Mouse (Mus musculus): ENCODE results near the gene Il17rd.
A peak's percentile ranks its signal among the peaks of the same experiment; 100 is the strongest.

Gene Il17rd

GRCm38 (mm10) chr14:27094247-27094646, 55.5 kb downstream of the Il17rd start:
- no peak for DNase-seq (ENCODE audit: low spot score)

- no peak for DNase-seq (ENCODE audit: low spot score)
Observed at GRCm38 (mm10) chr14:27096133-27096532, 57.4 kb downstream of the Il17rd start.

- peak; percentile 69 for DNase-seq (ENCODE audit: low spot score)
Observed at GRCm38 (mm10) chr14:27096779-27097178, 58.0 kb downstream of the Il17rd start.

- no peak for DNase-seq (ENCODE audit: low spot score)
Observed at GRCm38 (mm10) chr14:27101735-27102134, 63.0 kb downstream of the Il17rd start.

GRCm38 (mm10) chr14:27102720-27103119, 64.0 kb downstream of the Il17rd start:
- no peak for DNase-seq (ENCODE audit: low spot score)

GRCm38 (mm10) chr14:27105731-27106457, 67.2 kb downstream of the Il17rd start:
- DNase-seq (ENCODE audit: low spot score), result no peak

GRCm38 (mm10) chr14:27108748-27109504, 70.2 kb downstream of the Il17rd start:
- DNase-seq (ENCODE audit: low spot score), result peak; percentile 73

GRCm38 (mm10) chr14:27114362-27115274, 75.9 kb downstream of the Il17rd start, which contains the start of gene Arhgef3:
Arhgef3 (plus strand) TSS chr14:27114899.
- DNase-seq (ENCODE audit: low spot score), result peak; percentile 88

GRCm38 (mm10) chr14:27115275-27115660, 76.5 kb downstream of the Il17rd start:
- peak; percentile 65 for DNase-seq (ENCODE audit: low spot score)

- no peak for DNase-seq (ENCODE audit: low spot score)
Observed at GRCm38 (mm10) chr14:27115991-27116390, 77.2 kb downstream of the Il17rd start.

GRCm38 (mm10) chr14:27116577-27117165, 77.9 kb downstream of the Il17rd start:
- no peak for DNase-seq (ENCODE audit: low spot score)

GRCm38 (mm10) chr14:27118546-27118945, 79.8 kb downstream of the Il17rd start:
- no peak for DNase-seq (ENCODE audit: low spot score)

GRCm38 (mm10) chr14:27122646-27123045, 83.9 kb downstream of the Il17rd start:
- DNase-seq (ENCODE audit: low spot score), result no peak

- no peak for DNase-seq (ENCODE audit: low spot score)
Observed at GRCm38 (mm10) chr14:27123543-27123942, 84.8 kb downstream of the Il17rd start.

- DNase-seq (ENCODE audit: low spot score), result no peak
Observed at GRCm38 (mm10) chr14:27130031-27130430, 91.3 kb downstream of the Il17rd start.

GRCm38 (mm10) chr14:27130676-27131075, 91.9 kb downstream of the Il17rd start:
- no peak for DNase-seq (ENCODE audit: low spot score)

- DNase-seq (ENCODE audit: low spot score), result no peak
Observed at GRCm38 (mm10) chr14:27131521-27131920, 92.8 kb downstream of the Il17rd start.

GRCm38 (mm10) chr14:27138891-27139290, 100.2 kb downstream of the Il17rd start:
- DNase-seq (ENCODE audit: low spot score), result no peak

GRCm38 (mm10) chr14:27139968-27140367, 101.2 kb downstream of the Il17rd start:
- no peak for DNase-seq (ENCODE audit: low spot score)

- no peak for DNase-seq (ENCODE audit: low spot score)
Observed at GRCm38 (mm10) chr14:27141486-27141885, 102.7 kb downstream of the Il17rd start.

- no peak for DNase-seq (ENCODE audit: low spot score)
Observed at GRCm38 (mm10) chr14:27142680-27143079, 103.9 kb downstream of the Il17rd start.
